Mouse (Mus musculus) cerebellum, postnatal 4 days (tissue): ENCODE data around the gene Ndc1.
A peak's percentile ranks its signal among the peaks of the same experiment; 100 is the strongest.

Experiments
- DNase-seq, 2 experiments: peaks; one replicate each; pipeline ENCODE4 v3.0.0; 2022; ENCODE audit warnings: low spot score in 2 of 2, mixed read lengths in 1 of 2

The Ndc1 gene

DNA sequence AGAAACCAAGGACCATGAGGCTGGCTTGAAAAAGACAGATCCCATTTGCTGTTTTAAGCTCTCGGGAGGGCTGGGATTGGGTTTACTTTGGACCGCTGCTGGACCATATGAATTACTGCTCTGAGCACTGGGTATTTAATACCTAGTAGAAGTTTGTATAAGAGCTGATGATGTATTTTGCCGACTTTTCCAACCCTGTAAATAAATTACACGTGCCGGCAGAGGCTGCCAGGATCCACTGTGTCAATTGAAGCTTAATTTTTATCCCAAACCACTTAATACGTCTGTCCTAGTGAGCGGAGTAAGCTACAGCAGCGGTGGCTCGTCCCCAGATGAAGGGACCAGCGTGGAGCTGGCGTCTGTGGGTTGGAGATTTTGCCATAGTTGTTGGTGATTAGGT is 74.7 kb downstream of the Ndc1 start:
- DNase-seq: no peak

DNA sequence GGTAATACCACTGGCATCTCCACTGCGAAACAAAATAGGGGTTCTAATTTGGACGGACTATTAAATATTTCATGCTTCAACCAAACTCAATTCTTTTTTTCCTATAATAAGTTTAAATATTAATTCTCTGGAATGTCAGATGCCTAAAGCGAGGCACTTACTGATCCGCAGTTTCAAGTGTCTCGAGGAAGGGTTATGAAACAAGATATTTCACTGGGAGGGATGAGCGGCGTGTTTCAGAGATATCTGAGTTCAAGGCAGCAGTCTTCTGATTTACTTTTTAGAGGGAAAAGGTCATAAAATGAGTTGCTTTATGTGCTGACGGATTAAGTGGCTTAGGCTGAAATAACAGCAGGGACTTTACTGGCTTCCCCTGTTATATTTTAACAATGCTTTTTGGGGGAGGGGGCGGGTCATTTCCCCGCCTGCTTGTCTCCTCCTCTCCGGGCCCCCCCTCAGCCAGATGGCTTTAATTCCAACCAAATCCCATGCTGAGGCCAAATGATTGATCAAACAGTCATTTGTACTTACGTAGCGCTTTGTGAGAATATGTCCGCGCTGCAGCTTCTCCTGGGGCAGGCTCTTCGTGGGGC is 75.4 kb downstream of the Ndc1 start:
- DNase-seq: no peak

DNA sequence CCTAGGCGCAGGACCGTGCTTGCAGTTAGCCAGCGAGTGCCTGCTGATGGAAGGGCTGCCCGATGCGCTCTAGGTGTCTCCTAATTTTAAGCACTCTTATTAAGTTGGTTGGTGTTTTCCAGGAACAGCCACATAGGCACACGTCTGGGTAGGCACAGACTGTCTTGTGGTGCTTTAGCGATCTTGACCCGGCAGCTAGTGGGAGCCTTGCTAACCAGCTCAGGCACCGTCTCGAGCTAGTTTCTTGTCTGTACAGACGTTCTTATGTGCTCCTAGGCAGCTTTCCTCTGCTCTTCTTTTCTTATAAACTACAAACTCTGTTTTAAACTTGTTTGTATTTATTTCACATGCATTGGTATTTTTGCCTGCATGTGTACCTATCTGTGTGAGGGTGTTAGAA is 76.0 kb downstream of the Ndc1 start:
- DNase-seq: no peak

DNA sequence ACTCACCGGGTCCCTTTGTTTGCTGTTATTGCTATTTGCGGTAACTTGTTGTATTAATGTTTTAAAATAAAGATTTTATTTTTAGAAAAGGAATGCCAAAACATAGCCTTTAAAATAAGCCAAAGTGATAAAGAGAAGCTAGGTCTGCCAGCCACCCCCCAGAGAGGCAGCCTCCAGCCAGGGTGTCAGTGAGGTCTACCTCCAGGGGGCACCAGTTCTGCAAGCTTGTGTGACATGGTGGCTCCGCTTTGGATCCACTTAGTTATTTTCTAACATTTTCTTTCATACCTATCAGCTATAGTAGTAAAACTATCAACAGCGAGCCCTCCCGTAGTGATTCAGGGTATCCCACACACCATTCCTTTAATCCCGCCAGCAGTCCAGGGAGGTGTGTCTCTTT is 80.9 kb downstream of the Ndc1 start:
- no peak for DNase-seq

DNA sequence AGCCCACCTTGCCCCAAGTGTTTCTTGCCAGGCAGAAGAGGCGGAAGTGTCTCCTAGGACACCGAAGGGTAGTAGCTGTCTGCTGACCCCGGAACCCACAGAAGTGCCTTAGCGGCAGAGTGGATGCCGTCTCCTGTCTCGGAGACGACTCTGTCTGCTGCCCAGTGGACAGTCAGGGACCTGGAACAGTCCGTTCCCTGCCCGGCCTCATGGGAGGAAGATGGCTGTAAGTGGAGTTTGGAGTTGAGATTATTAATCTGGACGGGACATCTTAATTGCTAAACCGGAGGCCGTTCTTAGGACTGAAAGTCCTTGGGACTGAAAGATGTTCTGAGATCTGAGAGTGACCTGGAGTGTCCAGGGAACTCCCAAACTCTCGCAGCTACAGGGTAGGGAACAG is 81.9 kb downstream of the Ndc1 start:
- DNase-seq: no peak

DNA sequence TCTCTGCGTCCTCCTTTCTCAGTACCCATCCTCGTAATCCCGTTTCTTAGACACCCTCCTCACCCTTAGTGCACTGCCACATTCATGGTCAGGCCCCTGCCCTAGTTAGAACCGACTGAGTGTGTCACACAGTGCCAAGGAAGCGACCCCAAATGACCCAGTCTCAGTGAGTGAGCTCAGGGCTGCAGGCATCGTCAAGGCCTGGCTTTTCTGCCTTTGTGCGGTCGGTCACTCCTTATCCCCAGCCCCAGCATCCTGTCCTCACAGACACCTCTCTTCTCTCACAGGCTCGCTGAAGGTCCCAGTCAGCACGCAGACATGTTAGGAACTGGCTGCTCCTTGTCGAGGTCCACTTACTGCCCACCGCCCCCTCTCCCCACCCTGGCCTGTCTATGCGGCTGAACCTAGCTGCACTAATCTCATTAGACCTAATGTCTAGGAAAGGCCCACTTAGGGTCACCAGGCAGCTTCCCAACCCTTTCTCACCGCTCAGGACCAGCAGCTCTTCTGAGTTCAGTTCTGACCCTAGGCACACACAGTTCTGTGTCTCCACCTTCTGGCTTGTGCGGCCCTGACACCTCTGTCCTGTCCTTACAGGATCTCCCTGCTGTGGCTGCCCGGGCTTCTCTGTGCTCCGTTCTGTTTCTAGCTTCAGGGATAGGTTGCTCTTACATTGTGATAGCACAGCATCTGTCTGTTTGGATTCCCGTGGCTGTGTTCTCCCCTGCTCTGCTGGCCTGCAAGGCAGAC is 84.9 kb downstream of the Ndc1 start:
- DNase-seq: no peak

DNA sequence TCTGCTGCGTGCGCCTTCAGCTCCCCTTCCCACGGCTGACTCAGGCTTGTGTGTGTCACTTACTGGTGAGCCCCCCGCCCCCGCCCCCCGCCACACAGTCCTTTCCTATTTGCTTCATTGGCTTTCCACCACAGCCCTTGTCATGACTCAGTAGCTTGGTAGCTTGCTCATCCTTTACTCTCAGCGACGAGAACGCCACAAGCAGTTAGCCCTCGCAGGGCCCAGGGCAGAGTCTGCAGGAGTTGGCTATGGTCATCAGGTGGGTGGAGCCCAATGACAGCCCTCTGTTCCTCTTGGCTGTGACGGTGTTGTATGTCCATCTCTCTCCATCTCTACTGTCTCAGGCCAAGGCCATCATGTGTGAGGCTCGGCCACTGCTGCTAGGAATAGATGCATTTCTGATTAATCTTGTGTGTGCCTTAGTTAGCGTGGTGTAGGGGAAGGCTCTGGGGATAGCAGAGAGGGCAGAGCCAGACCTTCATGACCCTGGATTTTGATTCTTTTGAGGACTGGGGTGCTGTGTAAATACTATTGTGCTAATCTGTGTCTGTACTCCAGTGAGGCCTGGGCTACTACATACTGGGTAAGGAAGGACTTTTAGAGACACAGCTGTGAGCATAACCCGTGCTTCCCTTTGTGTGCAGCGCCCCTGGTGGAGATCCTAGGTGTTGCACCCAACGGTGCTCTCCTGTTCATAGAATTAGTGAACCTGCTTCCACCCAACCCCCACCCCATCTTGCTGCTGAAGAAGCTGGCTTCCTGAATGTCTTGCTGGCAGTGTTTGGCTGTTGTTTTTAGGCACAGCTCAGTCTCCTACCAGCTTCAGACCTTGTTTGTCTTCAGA is 85.8 kb downstream of the Ndc1 start:
- DNase-seq: peak; percentile 96 to 97

DNA sequence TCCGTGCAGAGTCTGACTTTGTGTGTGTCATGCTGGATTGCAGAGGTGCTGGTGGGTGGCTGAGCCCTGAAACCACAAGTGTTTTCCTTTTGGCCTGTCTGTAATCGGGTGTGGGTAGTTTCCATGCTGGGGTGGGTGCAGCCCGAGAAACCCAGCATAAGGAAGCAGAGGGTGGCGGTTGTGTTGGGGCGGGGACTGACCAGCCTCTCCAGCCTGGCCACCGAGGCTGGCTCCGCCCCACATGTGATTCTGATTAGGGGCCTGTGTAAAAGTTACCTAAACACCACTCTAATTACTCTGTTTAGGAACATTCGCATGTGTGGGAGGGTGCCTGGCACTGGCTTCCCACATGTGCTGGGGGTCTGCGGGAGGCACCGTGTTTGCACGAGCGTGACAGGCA is 90.0 kb downstream of the Ndc1 start:
- no peak for DNase-seq

DNA sequence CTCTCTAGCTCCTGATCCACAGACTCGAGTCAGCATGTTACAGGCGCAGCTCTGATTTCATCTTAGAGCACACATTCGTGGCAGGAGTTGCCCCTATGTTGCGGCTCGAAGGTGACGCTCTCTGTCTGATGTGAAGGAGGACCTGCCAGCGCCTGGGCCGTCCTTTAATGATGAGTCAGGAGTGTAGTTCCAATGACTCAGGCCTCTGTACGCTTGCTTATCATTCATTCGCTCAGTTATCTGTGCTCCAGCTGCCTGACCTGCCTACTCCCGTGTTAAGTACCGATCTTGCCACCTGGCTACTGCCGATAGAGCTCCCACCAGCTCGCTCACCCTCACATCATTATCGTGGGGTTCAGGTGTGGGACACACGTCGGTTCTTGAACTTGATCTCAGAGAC is 91.3 kb downstream of the Ndc1 start:
- no peak for DNase-seq

DNA sequence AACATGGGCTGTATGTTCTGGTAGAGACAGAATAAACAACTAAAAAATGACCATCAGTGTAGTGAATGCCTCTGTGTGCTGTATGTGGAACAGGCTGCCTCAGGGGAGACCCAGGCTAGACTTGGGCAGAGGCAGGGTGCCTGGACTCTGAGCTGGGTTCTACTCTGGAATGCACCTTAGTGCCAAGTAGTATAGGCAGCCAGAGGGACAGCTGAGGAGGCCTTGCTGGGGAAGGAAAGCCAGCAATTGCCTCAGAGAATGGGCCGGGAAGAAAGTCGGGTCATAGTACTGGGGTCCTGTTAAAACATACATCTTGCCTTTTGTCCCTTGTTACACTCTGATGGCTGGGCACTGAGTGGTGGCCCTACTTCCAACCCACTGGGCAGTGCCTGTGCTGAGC is 91.9 kb downstream of the Ndc1 start:
- DNase-seq: no peak

DNA sequence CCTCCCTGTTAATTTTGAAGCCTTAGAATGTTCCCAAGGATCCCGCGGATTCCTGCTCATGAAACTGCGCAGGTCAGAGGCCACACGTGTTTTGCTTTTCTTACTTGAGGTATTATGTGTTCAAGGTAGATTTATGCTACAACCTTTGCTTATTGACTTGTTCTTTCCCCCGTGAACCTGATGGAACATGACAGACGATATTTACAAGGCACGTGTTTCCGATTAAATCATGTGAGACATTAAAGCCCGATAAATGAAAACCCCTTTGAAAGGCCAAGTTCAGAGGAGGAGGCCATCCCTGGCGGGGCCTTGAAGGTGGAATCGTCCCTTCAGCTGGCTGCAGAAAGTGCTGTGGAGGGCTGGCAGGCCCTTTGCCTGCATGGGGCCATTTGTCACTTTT is 92.9 kb downstream of the Ndc1 start:
- DNase-seq: no peak
